Mouse (Mus musculus) regulatory T cell (primary cell): ENCODE data around the gene Ddx20.

Source experiments
- in situ Hi-C: fragments of 300-600 bp; cut with MboI, MseI; formaldehyde crosslinking; loops from one replicate; pipeline ENCODE4 v1.15.1; 2025; ENCODE audit warnings: high pct_unique_total_duplicates

The Ddx20 gene

GRCm38 (mm10) chr3:105670801-105671200, 16.6 kb downstream of the Ddx20 start:
- in situ Hi-C loops: loop anchor here (25.0 kb wide), 1 partner anchor 766 kb away; no protein-coding TSS in a partner anchor

- in situ Hi-C loops: loop anchor here (25.0 kb wide), 1 partner anchor 768 kb away; no protein-coding TSS in a partner anchor
These were observed 17.6 kb downstream of the Ddx20 start for GRCm38 (mm10) chr3:105669776-105670175.

- in situ Hi-C loops: loop anchor here (25.0 kb wide), 1 partner anchor 769 kb away; no protein-coding TSS in a partner anchor
These were observed 19.2 kb downstream of the Ddx20 start for GRCm38 (mm10) chr3:105668161-105668560.

GRCm38 (mm10) chr3:105666996-105667523, 20.3 kb downstream of the Ddx20 start:
- in situ Hi-C loops: loop anchor here (25.0 kb wide), 1 partner anchor 770 kb away; no protein-coding TSS in a partner anchor

GRCm38 (mm10) chr3:105665105-105665765, 22.1 kb downstream of the Ddx20 start:
- in situ Hi-C loops: loop anchor here (25.0 kb wide), 1 partner anchor 772 kb away; no protein-coding TSS in a partner anchor

- in situ Hi-C loops: loop anchor here (25.0 kb wide), 1 partner anchor 774 kb away; no protein-coding TSS in a partner anchor
These were observed 24.3 kb downstream of the Ddx20 start for GRCm38 (mm10) chr3:105663043-105663442.

- in situ Hi-C loops: loop anchor here (25.0 kb wide), 1 partner anchor 777 kb away; no protein-coding TSS in a partner anchor
These were observed 26.8 kb downstream of the Ddx20 start for GRCm38 (mm10) chr3:105660530-105660929.

GRCm38 (mm10) chr3:105655031-105655585, 32.3 kb downstream of the Ddx20 start:
- in situ Hi-C loops: loop anchor here (25.0 kb wide), 1 partner anchor 782 kb away; no protein-coding TSS in a partner anchor

- in situ Hi-C loops: loop anchor here (25.0 kb wide), 1 partner anchor 784 kb away; no protein-coding TSS in a partner anchor
These were observed 33.6 kb downstream of the Ddx20 start for GRCm38 (mm10) chr3:105653544-105654380.

GRCm38 (mm10) chr3:105648889-105649567, 38.3 kb downstream of the Ddx20 start:
- in situ Hi-C loops: no loop called here

GRCm38 (mm10) chr3:105643566-105643965, 43.8 kb downstream of the Ddx20 start:
- in situ Hi-C loops: no loop called here

GRCm38 (mm10) chr3:105642186-105642585, 45.2 kb downstream of the Ddx20 start:
- in situ Hi-C loops: no loop called here

GRCm38 (mm10) chr3:105633021-105633420, 54.4 kb downstream of the Ddx20 start:
- in situ Hi-C loops: no loop called here

- in situ Hi-C loops: no loop called here
These were observed 55.1 kb downstream of the Ddx20 start for GRCm38 (mm10) chr3:105632296-105632695.
